Mouse (Mus musculus): ENCODE data around the gene Galnt9.

DNA sequence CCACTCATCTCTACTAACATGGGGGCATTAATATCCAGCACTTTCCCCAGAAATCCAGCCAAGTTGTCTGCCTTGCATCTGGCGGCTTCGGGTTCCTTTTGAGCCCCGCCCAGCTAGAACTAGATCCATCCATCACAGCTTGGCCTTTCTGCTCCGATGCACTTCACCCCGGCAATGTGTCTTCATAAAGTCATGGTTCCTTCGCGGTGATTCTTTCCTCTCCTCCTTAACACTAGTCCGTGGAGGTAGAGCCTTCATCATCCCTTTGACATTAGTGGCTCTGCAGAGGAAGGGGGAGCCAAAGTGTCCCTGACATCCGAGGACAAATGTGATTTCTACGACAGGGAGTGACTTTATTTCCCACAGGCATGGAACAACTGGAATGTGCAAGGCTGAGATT is 46.1 kb upstream of the Galnt9 start:
- no peak for TF ChIP-seq HCFC1 (IDR thresholded peaks at IDR 0.05; ENCODE audit: borderline replicate concordance, insufficient read depth, low read length)
- no peak for TF ChIP-seq CHD2 (IDR thresholded peaks at IDR 0.05; ENCODE audit: low read depth, low read length)
- TF ChIP-seq ZNF384 (IDR thresholded peaks at IDR 0.05; ENCODE audit: low read depth, low read length) = no peak
